Comparison of ENCODE assay signal across 15 mouse cellular contexts in genomic region chr10:90699211-90699610, GRCm38 (mm10).
A peak's percentile ranks its signal among the peaks of the same experiment; 100 is the strongest.
DNase-seq lines count a peak whose midpoint lies in the region; ATAC-seq and TF ChIP-seq lines count a peak whose summit lies in the region.
"Had no signal": no experiment of that assay in that cellular context is flagged by ENCODE, and none has a peak within 500 bp of the region (broad histone marks: within the 10 kb centered on the region; RNA-seq: fewer than 3 reads in every experiment).

No protein-coding gene starts in this region.

- no peak for TF ChIP-seq POLR2A in cortical plate, adult 2 months (IDR thresholded peaks at IDR 0.05; ENCODE audit: extremely low read depth, insufficient read depth, low read length)

- H3K4me1 ChIP-seq in forebrain, embryonic 15.5 days = 0 out of 2 replicates have a peak, but pooled peaks cover 7% of the 10 kb centered on the region
- H3K4me1 ChIP-seq in forebrain, embryonic 12.5 days = 0 out of 2 replicates have a peak, but pooled peaks cover 9% of the 10 kb centered on the region
- peaks cover 13% of the 10 kb centered on the region for H3K4me1 ChIP-seq in cortical plate, adult 2 months (ENCODE audit: control insufficient read depth, insufficient read depth, low read length)
- peaks cover 6% of the 10 kb centered on the region; the same call in 1 of the 2 replicates for H3K4me1 ChIP-seq in midbrain, embryonic 16.5 days (ENCODE audit: control insufficient read depth, insufficient read depth, low read length)
- no peaks in the 10 kb centered on the region for H3K4me1 ChIP-seq in stomach, postnatal 0 days (replicated peaks; ENCODE audit: control insufficient read depth, insufficient read depth)

- no peaks in the 10 kb centered on the region for H3K9me3 ChIP-seq in forebrain, embryonic 15.5 days
- H3K9me3 ChIP-seq in forebrain, embryonic 12.5 days = no peaks in the 10 kb centered on the region
- H3K9me3 ChIP-seq in midbrain, embryonic 16.5 days (replicated peaks; ENCODE audit: control insufficient read depth, low read length, poor library complexity, severe bottlenecking) = no peaks in the 10 kb centered on the region
- H3K9me3 ChIP-seq in stomach, postnatal 0 days (ENCODE audit: control insufficient read depth, low read length) = no peaks in the 10 kb centered on the region

- no peaks in the 10 kb centered on the region for H3K27me3 ChIP-seq in forebrain, embryonic 15.5 days
- H3K27me3 ChIP-seq in forebrain, embryonic 12.5 days = no peaks in the 10 kb centered on the region
- H3K27me3 ChIP-seq in midbrain, embryonic 16.5 days (ENCODE audit: control insufficient read depth, insufficient read depth, low read depth, low read length) = no peaks in the 10 kb centered on the region
- H3K27me3 ChIP-seq in stomach, postnatal 0 days (ENCODE audit: control insufficient read depth, insufficient read depth, low read length) = no peaks in the 10 kb centered on the region

- no peaks in the 10 kb centered on the region for H3K36me3 ChIP-seq in forebrain, embryonic 15.5 days
- no peaks in the 10 kb centered on the region for H3K36me3 ChIP-seq in forebrain, embryonic 12.5 days (replicated peaks)
- no peaks in the 10 kb centered on the region for H3K36me3 ChIP-seq in midbrain, embryonic 16.5 days (ENCODE audit: control insufficient read depth, insufficient read depth, low read length)
- H3K36me3 ChIP-seq in stomach, postnatal 0 days (ENCODE audit: control insufficient read depth, insufficient read depth, low read length) = no peaks in the 10 kb centered on the region

- DNase-seq in layer of hippocampus, postnatal 14 days (ENCODE audit: low spot score in 2 of 2) = peak; percentile 48 to 61
- DNase-seq in layer of hippocampus, adult 8-10 months (ENCODE audit: low spot score in 2 of 2) = no peak
- DNase-seq in stomach, postnatal 0 days (ENCODE audit: low spot score) = no peak
- DNase-seq in right cerebral cortex, postnatal 4 days = no peak
- DNase-seq: B cell, adult 2 months; cerebellum, adult 11 months; heart, adult 18-20 months; lung, adult 2 months; lung, postnatal 4 days; right cerebral cortex, postnatal 25 days had no signal

- no peak for TF ChIP-seq EP300 in stomach, postnatal 0 days (optimal IDR thresholded peaks at IDR 0.05)

- H3K4me3 ChIP-seq in forebrain, embryonic 15.5 days = no peak overlapping the region
- H3K4me3 ChIP-seq in forebrain, embryonic 12.5 days (replicated peaks) = no peak overlapping the region
- H3K4me3 ChIP-seq in cortical plate, adult 2 months (ENCODE audit: insufficient read depth, low read length) = no peak overlapping the region
- H3K4me3 ChIP-seq in midbrain, embryonic 16.5 days (ENCODE audit: low read depth, low read length) = no peak overlapping the region
- no peak overlapping the region for H3K4me3 ChIP-seq in stomach, postnatal 0 days (ENCODE audit: low read depth, low read length)

- 71% methylated on average over 12 of the region's 12 CpGs for WGBS in forebrain, embryonic 15.5 days
- 81% methylated on average over 12 of the region's 12 CpGs for WGBS in forebrain, embryonic 12.5 days
- 43% methylated on average over 12 of the region's 12 CpGs for WGBS in midbrain, embryonic 16.5 days
- WGBS in stomach, postnatal 0 days = 85% methylated on average over 12 of the region's 12 CpGs

- ATAC-seq in forebrain, embryonic 15.5 days (replicated peaks) = 0 out of 2 replicates have a peak, but pooled peaks have one; percentile 35
- ATAC-seq in forebrain, embryonic 12.5 days (ENCODE audit: low FRiP score) = no peak
- peak; percentile 58 for ATAC-seq in midbrain, embryonic 16.5 days
- ATAC-seq in stomach, postnatal 0 days (ENCODE audit: low FRiP score, low TSS enrichment) = no peak
- ATAC-seq: inflammation-experienced regulatory T-cells, adult 6 months had no signal

- H3K4me2 ChIP-seq in forebrain, embryonic 15.5 days (replicated peaks) = no peak overlapping the region
- no peak overlapping the region for H3K4me2 ChIP-seq in forebrain, embryonic 12.5 days
- H3K4me2 ChIP-seq in midbrain, embryonic 16.5 days (ENCODE audit: low read length) = peak overlapping the region; percentile 7
- no peak overlapping the region for H3K4me2 ChIP-seq in stomach, postnatal 0 days (replicated peaks; ENCODE audit: low read depth)

- H3K9ac ChIP-seq in forebrain, embryonic 15.5 days (replicated peaks) = no peak overlapping the region
- H3K9ac ChIP-seq in forebrain, embryonic 12.5 days = no peak overlapping the region
- H3K9ac ChIP-seq in midbrain, embryonic 16.5 days (ENCODE audit: low read depth, low read length) = peak overlapping the region; percentile 15
- H3K9ac ChIP-seq in stomach, postnatal 0 days (ENCODE audit: low read length) = no peak overlapping the region

- TF ChIP-seq CTCF in cortical plate, adult 2 months (IDR thresholded peaks at IDR 0.05; ENCODE audit: extremely low read depth, insufficient read depth, low read length) = no peak
- no peak for TF ChIP-seq CTCF in stomach, postnatal 0 days (IDR thresholded peaks at IDR 0.05; ENCODE audit: low read depth)

- H3K27ac ChIP-seq in forebrain, embryonic 15.5 days (replicated peaks) = peak overlapping the region; percentile 47; the same call in 1 of the 2 replicates
- no peak overlapping the region for H3K27ac ChIP-seq in forebrain, embryonic 12.5 days
- H3K27ac ChIP-seq in cortical plate, adult 2 months (ENCODE audit: insufficient read depth, low read length) = peak overlapping the region; percentile 53
- H3K27ac ChIP-seq in midbrain, embryonic 16.5 days (ENCODE audit: low read length) = peak overlapping the region; percentile 82
- H3K27ac ChIP-seq in stomach, postnatal 0 days (replicated peaks) = no peak overlapping the region

Comparison
In these comparisons a context has a peak if more than half of its experiments do, and no peak if none do; other contexts are left out.
1. ATAC-seq: peak in forebrain, embryonic 15.5 days (single experiment) and midbrain, embryonic 16.5 days (single experiment); none in forebrain, embryonic 12.5 days (single experiment) and stomach, postnatal 0 days (single experiment).
2. H3K27ac ChIP-seq: peak in forebrain, embryonic 15.5 days (single experiment), cortical plate, adult 2 months (single experiment) and midbrain, embryonic 16.5 days (single experiment); none in forebrain, embryonic 12.5 days (single experiment) and stomach, postnatal 0 days (single experiment).
3. DNase-seq: peak in layer of hippocampus, postnatal 14 days (2 of 2); none in layer of hippocampus, adult 8-10 months (0 of 2), stomach, postnatal 0 days (single experiment) and right cerebral cortex, postnatal 4 days (single experiment).